Mouse (Mus musculus): ENCODE measurements around the gene Gm6309. TPM values are rescaled to one million over a fixed set of nuclear protein-coding genes. Genes with fewer than 3 reads are reported as not detected.
"Not testable (repeated sequence)": the region's sequence is repeated elsewhere in the genome, so short reads cannot be mapped to it uniquely, and the experiment has no call there.

The Gm6309 gene
- total RNA-seq (2021) = not detected
- long read RNA-seq, experiment 1 = 0 reads
- long read RNA-seq, experiment 2 = 0 reads

GRCm38 (mm10) chr5:146170621-146171020 is at the start of gene Gm6309:
Gene Gm6309 (minus strand): TSS chr5:146170721.
- intact Hi-C loops (cut with DNase I; ENCODE audit: low total_unique reads); DNase-seq: not testable (repeated sequence)

- intact Hi-C loops (cut with DNase I; ENCODE audit: low total_unique reads) = no loop called here
- no peak for DNase-seq
Measured at GRCm38 (mm10) chr5:146205537-146205936, 35.0 kb upstream of the Gm6309 start.

- intact Hi-C loops (cut with DNase I; ENCODE audit: low total_unique reads) = no loop called here
- DNase-seq = no peak
Measured at GRCm38 (mm10) chr5:146203921-146204320, 33.4 kb upstream of the Gm6309 start.

- intact Hi-C loops (cut with DNase I; ENCODE audit: low total_unique reads) = no loop called here
Measured at GRCm38 (mm10) chr5:146200580-146200979, 30.1 kb upstream of the Gm6309 start.

GRCm38 (mm10) chr5:146199540-146199939 is 29.0 kb upstream of the Gm6309 start:
- intact Hi-C loops (cut with DNase I; ENCODE audit: low total_unique reads) = no loop called here
- DNase-seq = no peak

More at GRCm38 (mm10) chr5:146200580-146200979, 30.1 kb upstream of the Gm6309 start:
- DNase-seq = no peak

- no peak for DNase-seq
- intact Hi-C loops (cut with DNase I; ENCODE audit: low total_unique reads) = no loop called here
Measured at GRCm38 (mm10) chr5:146199073-146199472, 28.6 kb upstream of the Gm6309 start.

GRCm38 (mm10) chr5:146193360-146193759 is 22.8 kb upstream of the Gm6309 start:
- no peak for DNase-seq
- intact Hi-C loops (cut with DNase I; ENCODE audit: low total_unique reads) = no loop called here

- intact Hi-C loops (cut with DNase I; ENCODE audit: low total_unique reads) = no loop called here
- no peak for DNase-seq
Measured at GRCm38 (mm10) chr5:146190501-146191269, 20.2 kb upstream of the Gm6309 start.

GRCm38 (mm10) chr5:146190093-146190492 is 19.6 kb upstream of the Gm6309 start:
- DNase-seq = no peak
- intact Hi-C loops (cut with DNase I; ENCODE audit: low total_unique reads) = no loop called here

- DNase-seq = no peak
- intact Hi-C loops (cut with DNase I; ENCODE audit: low total_unique reads) = loop anchor here (5.0 kb wide), 1 partner anchor 109 kb away; no protein-coding TSS in a partner anchor
Measured at GRCm38 (mm10) chr5:146188712-146189111, 18.2 kb upstream of the Gm6309 start.

GRCm38 (mm10) chr5:146188144-146188543 is 17.6 kb upstream of the Gm6309 start:
- no peak for DNase-seq
- intact Hi-C loops (cut with DNase I; ENCODE audit: low total_unique reads) = loop anchor here (5.0 kb wide), 1 partner anchor 109 kb away; no protein-coding TSS in a partner anchor

- DNase-seq = peak; percentile 53
- intact Hi-C loops (cut with DNase I; ENCODE audit: low total_unique reads) = loop anchor here (5.0 kb wide), 1 partner anchor 110 kb away; no protein-coding TSS in a partner anchor
Measured at GRCm38 (mm10) chr5:146187441-146187840, 16.9 kb upstream of the Gm6309 start.

GRCm38 (mm10) chr5:146185204-146185603 is 14.7 kb upstream of the Gm6309 start, which contains the start of gene 1700001J03Rik:
Gene 1700001J03Rik (minus strand): TSS chr5:146185304.
- intact Hi-C loops (cut with DNase I; ENCODE audit: low total_unique reads) = loop anchor here (5.0 kb wide), 1 partner anchor 112 kb away; no protein-coding TSS in a partner anchor
- DNase-seq = not testable (repeated sequence)

- intact Hi-C loops (cut with DNase I; ENCODE audit: low total_unique reads); DNase-seq: not testable (repeated sequence)
Measured at GRCm38 (mm10) chr5:146172744-146173143, 2.2 kb upstream of the Gm6309 start.

GRCm38 (mm10) chr5:146160439-146160838 is 10.1 kb downstream of the Gm6309 start, which contains the start of gene Gm5565:
Gene Gm5565 (minus strand): TSS chr5:146160539.
- DNase-seq; intact Hi-C loops (cut with DNase I; ENCODE audit: low total_unique reads): not testable (repeated sequence)

- intact Hi-C loops (cut with DNase I; ENCODE audit: low total_unique reads); DNase-seq: not testable (repeated sequence)
Measured at GRCm38 (mm10) chr5:146158326-146158725, 12.2 kb downstream of the Gm6309 start.

GRCm38 (mm10) chr5:146150454-146150853 is 20.1 kb downstream of the Gm6309 start:
- intact Hi-C loops (cut with DNase I; ENCODE audit: low total_unique reads) = no loop called here
- DNase-seq = no peak

GRCm38 (mm10) chr5:146147903-146148302 is 22.6 kb downstream of the Gm6309 start:
- DNase-seq = no peak
- intact Hi-C loops (cut with DNase I; ENCODE audit: low total_unique reads) = no loop called here

Data from gastrocnemius, postnatal 14 days (tissue).